Mouse (Mus musculus): ENCODE measurements around the gene Gnai2.

Gene Gnai2

GRCm38 (mm10) chr9:107587833-107588639, 47.1 kb downstream of the Gnai2 start:
- DNase-seq (ENCODE audit: low read depth) = peak; percentile 77

GRCm38 (mm10) chr9:107586974-107587832, 48.0 kb downstream of the Gnai2 start, which contains the start of gene Ifrd2:
Ifrd2 (plus strand) TSS chr9:107587642.
- DNase-seq (ENCODE audit: low read depth) = peak; percentile 99

- DNase-seq (ENCODE audit: low read depth) = no peak
Observed at GRCm38 (mm10) chr9:107586504-107586903, 48.7 kb downstream of the Gnai2 start.

GRCm38 (mm10) chr9:107583174-107583573, 52.0 kb downstream of the Gnai2 start:
- no peak for DNase-seq (ENCODE audit: low read depth)

- DNase-seq (ENCODE audit: low read depth) = peak; percentile 36
Observed at GRCm38 (mm10) chr9:107582509-107583062, 52.6 kb downstream of the Gnai2 start.

GRCm38 (mm10) chr9:107581584-107581983, 53.6 kb downstream of the Gnai2 start:
- DNase-seq (ENCODE audit: low read depth) = peak; percentile 44

- DNase-seq (ENCODE audit: low read depth) = peak; percentile 94
Observed at GRCm38 (mm10) chr9:107580501-107581317, 54.5 kb downstream of the Gnai2 start, which contains the start of gene Hyal3. Hyal3 (plus strand) TSS chr9:107580818.

- peak; percentile 46 for DNase-seq (ENCODE audit: low read depth)
Observed at GRCm38 (mm10) chr9:107579023-107579900, 55.9 kb downstream of the Gnai2 start.

GRCm38 (mm10) chr9:107578587-107578986, 56.6 kb downstream of the Gnai2 start, which contains the start of gene Naa80:
Naa80 (plus strand) TSS chr9:107578887.
- DNase-seq (ENCODE audit: low read depth) = no peak

- DNase-seq (ENCODE audit: low read depth) = no peak
Observed at GRCm38 (mm10) chr9:107577871-107578270, 57.3 kb downstream of the Gnai2 start.

GRCm38 (mm10) chr9:107576357-107577107, 58.6 kb downstream of the Gnai2 start, which contains the start of gene Hyal1:
Hyal1 (plus strand) TSS chr9:107576927.
- peak; percentile 71 for DNase-seq (ENCODE audit: low read depth)

GRCm38 (mm10) chr9:107575579-107576356, 59.4 kb downstream of the Gnai2 start:
- DNase-seq (ENCODE audit: low read depth) = no peak

GRCm38 (mm10) chr9:107573774-107574173, 61.4 kb downstream of the Gnai2 start:
- DNase-seq (ENCODE audit: low read depth) = peak; percentile 57

GRCm38 (mm10) chr9:107572327-107572662, 62.9 kb downstream of the Gnai2 start:
- no peak for DNase-seq (ENCODE audit: low read depth)

- DNase-seq (ENCODE audit: low read depth) = no peak
Observed at GRCm38 (mm10) chr9:107571534-107572326, 63.4 kb downstream of the Gnai2 start.

- no peak for DNase-seq (ENCODE audit: low read depth)
Observed at GRCm38 (mm10) chr9:107570845-107571244, 64.3 kb downstream of the Gnai2 start.

GRCm38 (mm10) chr9:107570016-107570415, 65.2 kb downstream of the Gnai2 start:
- no peak for DNase-seq (ENCODE audit: low read depth)

- no peak for DNase-seq (ENCODE audit: low read depth)
Observed at GRCm38 (mm10) chr9:107569270-107569669, 65.9 kb downstream of the Gnai2 start.

All from 416B (cell line).